Mouse (Mus musculus) midbrain, embryonic 13.5 days (tissue): ENCODE results near the gene Metrn. TPM values are rescaled to one million over a fixed set of nuclear protein-coding genes. Genes with fewer than 3 reads are reported as not detected.

Source experiments
- ATAC-seq: fragments of 200-750 bp; cut with Nextera tagmentation; 2 replicates; pipeline ENCODE4 v1.8.0; 2017; ENCODE audit warnings: mild to moderate bottlenecking, moderate TSS enrichment, moderate library complexity
- H3K27ac ChIP-seq: fragments of 300-500 bp; sonication (generic); 2 replicates; pipeline ENCODE4 v1.5.1; 2015; ENCODE audit warnings: inconsistent platforms, mild to moderate bottlenecking, moderate library complexity
- H3K27me3 ChIP-seq: fragments of 300-500 bp; sonication (generic); 2 replicates; pipeline ENCODE4 v1.6.1; 2015; ENCODE audit warnings: mild to moderate bottlenecking, inconsistent platforms
- H3K36me3 ChIP-seq: fragments of 300-500 bp; sonication (generic); 2 replicates; pipeline ENCODE4 v1.6.1; 2015; ENCODE audit warnings: mild to moderate bottlenecking, inconsistent platforms
- H3K4me1 ChIP-seq: fragments of 300-500 bp; sonication (generic); replicated peaks from 2 replicates; pipeline ENCODE4 v1.6.1; 2015; ENCODE audit warnings: inconsistent platforms
- H3K4me2 ChIP-seq: fragments of 300-500 bp; sonication (generic); replicated peaks from 2 replicates; pipeline ENCODE4 v1.6.1; 2015; ENCODE audit warnings: moderate library complexity, mild to moderate bottlenecking, inconsistent platforms
- H3K4me3 ChIP-seq: fragments of 300-500 bp; sonication (generic); replicated peaks from 2 replicates; pipeline ENCODE4 v1.5.1; 2015; ENCODE audit warnings: mild to moderate bottlenecking, inconsistent platforms
- H3K9ac ChIP-seq: fragments of 300-500 bp; sonication (generic); replicated peaks from 2 replicates; pipeline ENCODE4 v1.6.1; 2015; ENCODE audit warnings: mild to moderate bottlenecking, inconsistent platforms
- H3K9me3 ChIP-seq: fragments of 300-500 bp; sonication (generic); 2 replicates; pipeline ENCODE4 v1.6.1; 2016; ENCODE audit warnings: mild to moderate bottlenecking, inconsistent platforms
- WGBS: fragments of 180-500 bp; shearing (Covaris S2); methylation state at CpG from one replicate; pipeline ENCODE4 v1.1.7; 2015; 5-methylcytosine and 5-hydroxymethylcytosine counted together
- polyA plus RNA-seq: library from polyadenylated mRNA; unstranded; fragments of >200 nt; fragmentation: Nextera tagmentation; extraction: Ambion mirVana; gene quantifications from 2 replicates; pipeline ENCODE4 v1.2.1, GENCODE M21; 2015

The Metrn gene
- polyA plus RNA-seq, 1 experiment from 2014 or later, result 36.6 TPM

DNA sequence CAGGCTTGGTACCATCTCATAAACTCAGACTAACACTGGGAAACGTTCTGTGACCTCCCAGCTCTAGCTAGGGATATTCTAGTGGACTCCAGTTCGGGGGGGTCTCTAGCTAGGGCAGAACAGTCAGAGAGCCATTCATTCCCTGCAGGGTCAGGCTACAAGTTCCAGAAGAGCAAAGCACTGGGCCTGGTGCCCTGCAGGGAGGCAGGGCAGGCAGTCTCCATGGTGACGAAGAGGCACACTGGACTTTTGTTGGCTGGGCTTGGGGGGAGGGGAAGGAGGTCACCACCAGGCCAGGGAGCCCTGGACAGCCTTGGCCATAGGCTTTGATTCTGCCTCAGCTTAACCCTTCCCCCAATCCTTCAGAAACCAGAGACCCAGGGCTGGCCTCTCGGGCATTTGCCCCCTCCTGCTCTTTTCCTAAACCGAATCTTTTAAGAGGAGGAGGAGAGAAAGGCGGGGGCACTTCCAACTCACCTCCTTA is 1.3 kb downstream of the Metrn start, which contains the start of gene AC134908.4:
Gene AC134908.4, minus strand, starts transcription at position 51 of the 484 bp plus-strand sequence.
- 0% methylated on average over 6 of the region's 6 CpGs for WGBS
- Histone ChIP-seq H3K4me1 (peaks cover 57% of the 10 kb centered on the region), H3K4me2 (peak within 1 kb of the TSS; percentile 82), H3K27ac (peak within 1 kb of the TSS; percentile 91), H3K36me3 (no peaks in the 10 kb centered on the region), H3K9me3 (no peaks in the 10 kb centered on the region), H3K9ac (peak within 1 kb of the TSS; percentile 71), H3K27me3 (no peaks in the 10 kb centered on the region), H3K4me3 (peak within 1 kb of the TSS; percentile 64)
- ATAC-seq, result no peak

DNA sequence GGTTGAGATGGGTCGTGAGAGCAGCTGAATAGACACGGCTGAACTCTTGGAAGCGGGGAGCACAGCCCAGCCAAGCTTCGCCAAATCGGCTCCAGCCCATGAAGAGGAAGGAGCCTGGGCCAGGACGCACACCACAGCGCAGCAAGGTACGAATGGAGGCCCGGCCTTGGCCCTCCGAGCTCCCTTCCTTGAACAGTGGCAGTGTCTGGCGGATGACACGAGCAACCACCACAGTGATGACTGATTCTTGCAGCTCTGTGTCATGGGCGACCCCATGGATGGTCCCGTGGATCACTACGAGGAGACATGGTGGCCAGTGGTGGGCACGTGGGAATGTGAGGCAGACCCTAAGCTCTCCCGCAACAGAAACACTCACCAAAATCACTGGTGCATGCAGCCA is 1.9 kb downstream of the Metrn start:
- 39% methylated on average over 17 of the region's 17 CpGs for WGBS

DNA sequence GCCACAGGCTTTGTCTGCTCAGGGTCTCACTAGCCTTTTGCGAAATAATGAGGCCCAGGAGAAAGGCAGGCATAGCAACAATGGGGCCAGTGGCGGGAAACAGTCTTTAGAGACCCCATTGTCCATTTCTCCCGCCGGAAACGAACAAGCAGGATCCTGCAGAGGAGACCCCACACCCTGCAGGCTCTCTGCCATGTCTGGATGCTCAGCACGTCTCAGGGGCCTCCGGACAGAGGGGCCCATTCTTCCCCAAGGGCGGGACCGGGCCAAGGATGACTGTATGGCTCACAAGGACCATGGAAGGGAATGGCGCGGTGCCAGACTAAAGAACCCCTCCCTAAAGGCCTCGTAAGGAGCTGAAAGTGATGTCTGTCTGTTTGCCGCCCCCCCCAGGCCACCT is 2.7 kb downstream of the Metrn start:
- WGBS, result 16% methylated on average over 13 of the region's 13 CpGs
- H3K9me3 ChIP-seq, result no peaks in the 10 kb centered on the region
- peak overlapping the region; percentile 82 for H3K4me2 ChIP-seq
- no peaks in the 10 kb centered on the region for H3K27me3 ChIP-seq
- H3K4me1 ChIP-seq, result peaks cover 61% of the 10 kb centered on the region
- H3K36me3 ChIP-seq, result peaks cover 8% of the 10 kb centered on the region; the same call in 1 of the 2 replicates
- ATAC-seq, result no peak
- H3K9ac ChIP-seq, result peak overlapping the region; percentile 71
- peak overlapping the region; percentile 91; the same call in 1 of the 2 replicates for H3K27ac ChIP-seq
- peak overlapping the region; percentile 64 for H3K4me3 ChIP-seq

More for the DNA sequence above, 1.9 kb downstream of the Metrn start:
- peak overlapping the region; percentile 71 for H3K9ac ChIP-seq
- no peaks in the 10 kb centered on the region for H3K36me3 ChIP-seq
- H3K4me2 ChIP-seq, result peak overlapping the region; percentile 82
- ATAC-seq, result no peak
- H3K4me3 ChIP-seq, result peak overlapping the region; percentile 64
- peak overlapping the region; percentile 91 for H3K27ac ChIP-seq
- peaks cover 61% of the 10 kb centered on the region for H3K4me1 ChIP-seq
- H3K27me3 ChIP-seq, result no peaks in the 10 kb centered on the region
- no peaks in the 10 kb centered on the region for H3K9me3 ChIP-seq

DNA sequence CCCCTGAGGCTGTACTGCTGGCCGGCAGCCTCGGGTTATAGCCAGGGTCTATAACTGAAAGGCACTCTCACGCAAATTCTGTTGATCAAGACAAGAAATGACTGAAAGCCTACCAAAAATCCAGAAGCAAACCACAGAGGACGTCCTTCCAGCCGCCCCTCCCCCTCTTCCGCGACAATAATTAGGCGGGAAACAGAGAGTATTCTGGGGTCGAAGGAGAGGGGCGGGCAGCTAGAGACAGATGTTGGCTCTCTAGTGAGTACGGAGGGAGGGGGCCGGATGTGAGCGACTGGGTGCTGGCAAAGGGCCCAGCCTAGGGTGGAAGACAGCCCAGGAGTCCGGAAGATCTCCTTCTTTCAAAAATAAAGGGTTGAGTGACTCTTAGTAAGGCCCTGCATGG is 4.3 kb downstream of the Metrn start, which contains the start of gene Fam173a:
Gene Fam173a, minus strand, starts transcription at position 287 of the 400 bp plus-strand sequence.
- Histone ChIP-seq H3K4me2 (peak within 1 kb of the TSS; percentile 82), H3K9ac (peak within 1 kb of the TSS; percentile 81), H3K27me3 (no peaks in the 10 kb centered on the region), H3K4me3 (peak within 1 kb of the TSS; percentile 79), H3K4me1 (peaks cover 61% of the 10 kb centered on the region), H3K36me3 (peaks cover 18% of the 10 kb centered on the region), H3K9me3 (no peaks in the 10 kb centered on the region), H3K27ac (peak within 1 kb of the TSS; percentile 91)
- peak; percentile 53 for ATAC-seq
- WGBS, result 1% methylated on average over 14 of the region's 14 CpGs

DNA sequence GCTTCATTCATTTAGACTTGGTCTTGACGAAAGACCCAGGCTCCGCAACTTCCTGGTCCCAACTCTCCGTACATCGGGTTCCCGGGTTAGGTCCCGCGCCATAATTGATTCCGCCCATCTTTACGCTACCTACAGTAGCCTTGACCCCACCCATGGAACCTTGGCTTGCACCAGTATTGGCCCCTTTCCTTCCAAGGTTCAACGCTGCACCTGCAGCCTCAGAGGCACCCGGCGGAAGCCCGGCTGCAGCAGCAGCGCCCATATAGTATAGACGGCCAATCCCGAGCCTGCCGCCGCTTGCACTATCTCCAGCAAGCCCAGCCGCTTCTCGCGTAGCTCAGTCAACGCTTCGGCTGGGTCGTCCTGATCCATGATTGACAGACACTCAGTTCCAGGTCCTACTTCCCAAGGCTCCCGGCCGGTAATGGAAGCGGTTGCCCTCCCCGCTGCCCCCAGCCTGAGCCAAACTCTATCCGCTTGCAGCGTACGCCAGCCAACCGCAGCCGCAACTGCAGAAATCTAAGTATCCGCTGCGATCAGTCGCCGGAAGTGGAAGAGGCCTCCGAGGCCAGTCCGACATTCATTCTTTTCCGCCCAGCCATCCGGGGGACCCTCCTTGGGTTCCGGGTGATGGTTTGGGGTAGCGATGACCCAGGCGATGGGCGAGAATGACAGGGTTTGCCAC is 5.0 kb downstream of the Metrn start:
- Histone ChIP-seq H3K27me3 (no peaks in the 10 kb centered on the region), H3K36me3 (peaks cover 24% of the 10 kb centered on the region), H3K27ac (peak overlapping the region; percentile 91), H3K4me2 (peak overlapping the region; percentile 72), H3K4me3 (peak overlapping the region; percentile 79), H3K9ac (peak overlapping the region; percentile 81), H3K4me1 (peaks cover 58% of the 10 kb centered on the region), H3K9me3 (no peaks in the 10 kb centered on the region)
- under 1% methylated on average over 45 of the region's 45 CpGs for WGBS
- peak; percentile 73 for ATAC-seq

DNA sequence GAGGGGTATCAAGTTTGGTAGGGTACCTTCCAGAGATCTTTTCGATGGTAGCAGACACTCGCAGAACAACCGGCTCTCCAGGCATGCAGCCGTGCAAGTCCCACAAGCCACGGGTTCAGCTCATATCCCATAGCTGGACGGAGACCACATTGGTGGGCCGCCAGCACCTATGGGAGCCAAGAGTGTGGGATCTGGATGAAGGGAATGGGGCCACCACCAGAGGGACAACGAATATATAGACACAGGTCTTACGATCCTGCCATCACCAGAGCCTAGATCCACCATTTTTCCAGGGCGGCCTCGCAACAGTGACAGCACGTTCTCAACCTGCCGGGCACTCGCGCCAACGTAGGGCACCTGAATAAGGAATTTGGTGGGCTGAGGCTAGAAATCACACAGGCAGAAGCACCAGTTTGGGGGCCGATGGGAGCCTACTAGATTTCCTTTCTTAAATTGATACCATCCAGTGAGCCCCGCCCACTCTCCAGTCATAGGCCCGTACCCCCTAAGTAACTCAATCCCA is 5.6 kb downstream of the Metrn start:
- peak overlapping the region; percentile 81 for H3K9ac ChIP-seq
- ATAC-seq, result no peak
- H3K4me1 ChIP-seq, result peaks cover 53% of the 10 kb centered on the region
- peak overlapping the region; percentile 72 for H3K4me2 ChIP-seq
- H3K4me3 ChIP-seq, result peak overlapping the region; percentile 79
- H3K9me3 ChIP-seq, result no peaks in the 10 kb centered on the region
- peaks cover 25% of the 10 kb centered on the region for H3K36me3 ChIP-seq
- peak overlapping the region; percentile 91 for H3K27ac ChIP-seq
- H3K27me3 ChIP-seq, result no peaks in the 10 kb centered on the region
- WGBS, result 30% methylated on average over 19 of the region's 19 CpGs

DNA sequence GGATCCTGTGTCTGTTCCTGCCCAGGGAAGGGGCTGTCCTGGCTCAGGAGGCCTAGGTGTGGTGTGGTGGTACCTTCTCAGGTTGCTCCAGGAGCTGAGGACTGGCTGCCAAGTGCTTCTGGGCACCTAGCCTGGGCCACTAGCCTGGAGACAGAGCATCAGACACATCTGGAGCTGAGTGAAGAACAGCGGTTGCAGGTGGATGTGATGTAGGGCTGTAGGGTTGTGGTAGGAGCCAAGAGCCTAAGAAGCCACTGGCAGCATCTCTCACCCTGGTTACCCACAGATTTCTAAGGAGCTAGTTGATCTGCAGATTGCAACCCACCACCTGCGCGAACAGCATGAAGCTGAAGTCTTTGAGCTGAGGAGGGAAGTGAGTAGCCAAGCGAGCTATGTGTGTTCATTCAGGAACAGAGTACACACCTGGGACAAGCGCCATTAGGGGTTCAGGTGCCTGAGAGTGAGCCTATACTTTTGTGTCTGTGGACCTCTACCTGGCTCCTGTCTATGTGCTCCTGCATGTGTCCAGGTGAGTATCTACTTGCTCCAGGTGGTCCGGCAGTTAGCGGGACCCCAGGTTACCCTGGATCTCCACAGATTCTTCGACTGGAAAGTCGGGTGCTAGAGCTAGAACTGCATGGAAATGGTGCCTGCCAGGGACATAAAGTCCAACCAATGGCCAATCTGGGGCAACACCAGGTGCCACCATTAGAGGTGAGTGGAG is 10.0 kb downstream of the Metrn start:
- peaks cover 48% of the 10 kb centered on the region for H3K36me3 ChIP-seq
- H3K27me3 ChIP-seq, result no peaks in the 10 kb centered on the region
- no peaks in the 10 kb centered on the region for H3K9me3 ChIP-seq
- peaks cover 40% of the 10 kb centered on the region for H3K4me1 ChIP-seq
- H3K4me2 ChIP-seq, result no peak overlapping the region
- H3K4me3 ChIP-seq, result no peak overlapping the region
- H3K27ac ChIP-seq, result no peak overlapping the region
- 89% methylated on average over 9 of the region's 9 CpGs for WGBS
- H3K9ac ChIP-seq, result no peak overlapping the region
- ATAC-seq, result no peak

DNA sequence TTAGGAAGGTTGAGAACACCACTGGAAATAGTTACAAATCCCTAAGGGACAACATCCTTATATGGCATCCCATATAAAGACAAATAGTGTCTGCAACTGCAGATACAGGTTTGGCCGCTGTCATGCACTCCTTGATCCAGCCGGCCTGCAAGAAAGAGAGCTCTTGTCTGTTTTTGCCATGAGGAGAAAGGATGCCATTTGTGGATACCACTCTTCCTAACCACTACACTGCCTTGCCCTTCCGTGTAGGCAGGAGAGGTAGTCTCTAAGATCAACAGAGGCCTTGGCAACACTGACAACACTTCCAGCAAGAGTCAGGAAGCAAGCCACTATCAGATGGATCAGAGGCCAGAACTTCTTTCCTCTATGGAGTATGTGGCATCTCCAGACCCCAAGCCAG is 10.7 kb downstream of the Metrn start, which contains the start of gene Ccdc78:
Gene Ccdc78, plus strand, starts transcription at position 301 of the 400 bp plus-strand sequence.
- H3K36me3 ChIP-seq, result peaks cover 54% of the 10 kb centered on the region
- peak within 1 kb of the TSS; percentile 84 for H3K9ac ChIP-seq
- H3K4me2 ChIP-seq, result peak within 1 kb of the TSS; percentile 82
- peak within 1 kb of the TSS; percentile 77 for H3K27ac ChIP-seq
- no peaks in the 10 kb centered on the region for H3K27me3 ChIP-seq
- no peaks in the 10 kb centered on the region for H3K9me3 ChIP-seq
- no peak for ATAC-seq
- peak within 1 kb of the TSS; percentile 69 for H3K4me3 ChIP-seq
- peaks cover 36% of the 10 kb centered on the region for H3K4me1 ChIP-seq
- 88% methylated on average over 3 of the region's 3 CpGs for WGBS

DNA sequence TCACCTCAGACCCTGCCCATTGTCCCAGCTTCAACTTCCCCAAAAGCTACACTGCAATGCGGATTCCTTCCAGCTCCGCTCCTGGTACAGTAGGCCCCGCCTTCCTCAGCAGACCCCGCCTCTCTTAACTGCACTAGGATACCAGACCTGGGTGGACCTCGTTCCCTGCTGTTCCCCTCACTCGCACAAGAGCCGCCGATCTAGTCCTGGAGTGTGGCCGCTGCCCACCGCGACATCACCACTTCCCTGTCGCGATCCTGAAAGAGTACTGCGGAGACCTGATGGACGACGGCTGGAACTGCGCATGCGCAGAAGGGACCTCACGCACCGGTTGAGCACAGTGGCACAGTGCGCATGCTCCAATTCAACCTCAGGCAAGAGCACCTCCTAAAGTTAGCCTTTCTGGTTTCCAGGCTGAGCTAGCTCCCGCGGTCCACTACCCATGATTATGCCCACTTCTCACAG is 11.6 kb downstream of the Metrn start, which contains the start of gene Haghl:
Gene Haghl, minus strand, starts transcription at position 393 of the 465 bp plus-strand sequence.
- Histone ChIP-seq H3K27ac (peak within 1 kb of the TSS; percentile 77), H3K4me2 (peak within 1 kb of the TSS; percentile 82), H3K4me1 (peaks cover 26% of the 10 kb centered on the region), H3K4me3 (peak within 1 kb of the TSS; percentile 69), H3K9ac (peak within 1 kb of the TSS; percentile 84), H3K9me3 (no peaks in the 10 kb centered on the region), H3K36me3 (peaks cover 64% of the 10 kb centered on the region), H3K27me3 (no peaks in the 10 kb centered on the region)
- ATAC-seq, result peak; percentile 87
- under 1% methylated on average over 23 of the region's 23 CpGs for WGBS

DNA sequence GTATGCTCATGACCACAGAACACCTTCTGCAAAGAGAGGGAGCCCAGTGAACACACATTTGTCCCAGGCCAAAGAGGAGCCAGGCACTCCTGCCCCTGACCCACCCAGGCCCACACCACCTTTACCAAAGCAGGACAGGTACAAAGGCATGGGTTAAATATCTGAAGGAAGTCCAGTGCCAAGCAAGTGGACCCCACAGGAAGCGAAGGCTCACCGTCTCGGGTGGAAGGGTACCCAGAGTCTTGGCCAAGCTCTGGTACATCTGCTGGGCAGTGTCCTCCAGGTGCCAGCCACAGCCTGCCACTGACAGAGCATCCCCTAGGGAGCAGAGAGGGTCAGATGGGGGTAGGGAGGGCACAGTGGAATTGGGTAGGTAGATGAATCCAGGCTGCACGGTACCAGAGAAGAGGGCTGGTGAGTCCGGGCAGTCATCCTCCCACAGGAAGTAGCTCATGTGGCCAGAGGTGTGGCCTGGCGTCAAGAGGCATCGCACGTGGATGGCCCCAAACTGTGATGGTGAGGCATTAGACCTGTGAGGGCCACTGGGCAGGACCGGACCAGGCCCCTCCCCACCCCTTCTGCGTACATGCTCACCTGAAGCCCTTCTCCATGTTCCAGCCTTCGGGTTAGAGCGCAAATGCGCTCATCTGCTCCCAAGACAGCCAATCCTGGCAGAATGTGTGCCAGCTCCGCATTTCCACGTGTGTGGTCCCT is 12.9 kb downstream of the Metrn start:
- no peak overlapping the region for H3K27ac ChIP-seq
- H3K4me3 ChIP-seq, result peak overlapping the region; percentile 69
- H3K9me3 ChIP-seq, result no peaks in the 10 kb centered on the region
- peaks cover 63% of the 10 kb centered on the region for H3K36me3 ChIP-seq
- ATAC-seq, result no peak
- H3K9ac ChIP-seq, result peak overlapping the region; percentile 84
- H3K4me1 ChIP-seq, result peaks cover 26% of the 10 kb centered on the region
- peak overlapping the region; percentile 82 for H3K4me2 ChIP-seq
- H3K27me3 ChIP-seq, result no peaks in the 10 kb centered on the region
- 84% methylated on average over 15 of the region's 15 CpGs for WGBS

DNA sequence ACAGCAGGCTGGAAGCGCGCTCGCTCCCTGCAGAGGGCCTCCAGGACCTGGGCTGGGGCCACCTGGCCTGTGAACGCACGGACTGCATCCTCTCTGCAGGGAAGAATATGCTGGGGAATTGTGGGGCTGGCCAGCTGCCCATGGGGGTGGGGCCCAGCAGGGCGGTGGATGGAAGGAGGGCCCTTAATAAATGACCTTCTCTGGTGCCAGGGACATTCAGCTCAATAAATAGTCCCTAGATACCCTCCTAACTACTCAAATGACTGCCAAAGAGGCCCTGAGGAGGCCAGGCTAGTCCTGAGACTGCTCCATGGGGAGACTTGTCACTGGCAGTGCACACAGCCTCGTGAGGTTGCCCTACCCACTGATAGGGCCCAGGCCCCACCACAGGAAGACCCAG is 13.8 kb downstream of the Metrn start:
- WGBS, result 83% methylated on average over 7 of the region's 7 CpGs
- H3K9ac ChIP-seq, result no peak overlapping the region; the same call in 1 of the 2 replicates
- no peak overlapping the region for H3K4me3 ChIP-seq
- no peak overlapping the region for H3K4me2 ChIP-seq
- peaks cover 64% of the 10 kb centered on the region for H3K36me3 ChIP-seq
- no peaks in the 10 kb centered on the region for H3K27me3 ChIP-seq
- no peaks in the 10 kb centered on the region for H3K9me3 ChIP-seq
- H3K27ac ChIP-seq, result no peak overlapping the region
- no peak for ATAC-seq
- H3K4me1 ChIP-seq, result peaks cover 26% of the 10 kb centered on the region
